Mouse (Mus musculus) lung, embryonic 14.5 days (tissue): ENCODE results near the gene Ank3. TPM values are rescaled to one million over a fixed set of nuclear protein-coding genes. Genes with fewer than 3 reads are reported as not detected.
A peak's percentile ranks its signal among the peaks of the same experiment; 100 is the strongest.
"Not testable (repeated sequence)": the region's sequence is repeated elsewhere in the genome, so short reads cannot be mapped to it uniquely, and the experiment has no call there.

Experiments
- ATAC-seq: fragments of 200-750 bp; cut with Nextera tagmentation; 2 replicates; pipeline ENCODE4 v1.8.0; 2017; ENCODE audit warnings: mild to moderate bottlenecking, moderate TSS enrichment, moderate library complexity; ENCODE audit not compliant: insufficient read depth
- DNase-seq: peaks from one replicate; pipeline ENCODE4 v3.0.0-alpha.2; 2015
- H3K27ac ChIP-seq: fragments of 300-500 bp; sonication (generic); 2 replicates; pipeline ENCODE4 v1.5.1; 2014; ENCODE audit warnings: low read depth, mild to moderate bottlenecking, moderate library complexity
- H3K27me3 ChIP-seq: fragments of 300-500 bp; sonication (generic); 2 replicates; pipeline ENCODE4 v1.6.1; 2014; ENCODE audit warnings: low read length, control low read depth; ENCODE audit not compliant: insufficient read depth
- H3K36me3 ChIP-seq: fragments of 300-500 bp; sonication (generic); 2 replicates; pipeline ENCODE4 v1.6.1; 2014; ENCODE audit warnings: control low read depth; ENCODE audit not compliant: insufficient read depth
- H3K4me1 ChIP-seq: fragments of 300-500 bp; sonication (generic); 2 replicates; pipeline ENCODE4 v1.6.1; 2014; ENCODE audit warnings: antibody characterized with exemption, control low read depth; ENCODE audit not compliant: insufficient read depth
- H3K4me2 ChIP-seq: fragments of 300-500 bp; sonication (generic); 2 replicates; pipeline ENCODE4 v1.6.1; 2014; ENCODE audit warnings: mild to moderate bottlenecking
- H3K4me3 ChIP-seq: fragments of 300-500 bp; sonication (generic); 2 replicates; pipeline ENCODE4 v1.5.1; 2014; ENCODE audit warnings: low read depth, low read length
- H3K9ac ChIP-seq: fragments of 300-500 bp; sonication (generic); 2 replicates; pipeline ENCODE4 v1.6.1; 2014
- H3K9me3 ChIP-seq: fragments of 300-500 bp; sonication (generic); 2 replicates; pipeline ENCODE4 v1.6.1; 2016; ENCODE audit warnings: low read depth, low read length, control low read depth
- CTCF ChIP-seq: IDR thresholded peaks from 2 replicates; pipeline ENCODE4 v1.5.1; 2016; ENCODE audit warnings: antibody characterized with exemption, low read depth
- whole genome bisulfite sequencing: fragments of 180-500 bp; shearing (Covaris S2); extraction: QIAGEN DNeasy Blood & Tissue Kit; methylation state at CpG from one replicate; pipeline ENCODE4 v1.1.7; 2014; 5-methylcytosine and 5-hydroxymethylcytosine counted together
- polyA plus RNA-seq: library from polyadenylated mRNA; unstranded; fragments of >200 nt; fragmentation: Nextera tagmentation; extraction: Ambion mirVana; gene quantifications from 2 replicates; pipeline ENCODE4 v1.2.1, GENCODE M21; 2014

Gene Ank3
- polyA plus RNA-seq, 1 experiment from 2014 or later, result 16.2 TPM

DNA sequence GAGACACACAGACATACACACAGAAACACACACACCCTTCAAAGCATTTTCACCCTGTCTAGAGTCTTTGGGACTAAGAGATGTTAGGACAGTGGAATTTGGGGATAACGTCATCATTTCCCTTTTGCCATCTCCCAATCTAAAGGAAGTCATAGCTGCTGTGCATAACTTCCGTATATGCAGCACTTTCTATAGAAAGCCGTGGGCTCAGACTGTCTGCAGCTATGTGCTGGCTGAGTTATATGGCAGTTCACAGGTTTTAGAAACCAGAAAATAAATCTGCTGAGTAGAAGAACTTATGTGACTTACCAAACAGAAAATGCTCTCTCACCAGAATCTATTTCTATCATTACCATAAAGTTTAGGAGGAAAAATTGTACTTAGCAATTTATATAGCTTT lies 501.2 kb downstream of the Ank3 start:
- WGBS, result 63% methylated on average over 3 of the region's 3 CpGs

GRCm38 (mm10) chr10:69902024-69902423 lies 503.5 kb downstream of the Ank3 start:
- DNase-seq (no peak), ATAC-seq (no peak)
- H3K27me3 ChIP-seq, result no peaks in the 10 kb centered on the region
- H3K9ac ChIP-seq, result no peak overlapping the region
- H3K4me3 ChIP-seq, result no peak overlapping the region
- no peaks in the 10 kb centered on the region for H3K36me3 ChIP-seq
- H3K9me3 ChIP-seq, result no peaks in the 10 kb centered on the region
- WGBS, result 78% methylated on average over 6 of the region's 6 CpGs
- no peak overlapping the region for H3K4me2 ChIP-seq
- no peak for TF ChIP-seq CTCF
- H3K27ac ChIP-seq, result no peak overlapping the region
- no peaks in the 10 kb centered on the region for H3K4me1 ChIP-seq

More for the DNA sequence above, 501.2 kb downstream of the Ank3 start:
- no peak for TF ChIP-seq CTCF
- no peak overlapping the region for H3K27ac ChIP-seq
- H3K27me3 ChIP-seq, result no peaks in the 10 kb centered on the region
- no peaks in the 10 kb centered on the region for H3K4me1 ChIP-seq
- ATAC-seq, result no peak
- H3K9ac ChIP-seq, result no peak overlapping the region
- no peak overlapping the region for H3K4me2 ChIP-seq
- H3K9me3 ChIP-seq, result no peaks in the 10 kb centered on the region
- no peaks in the 10 kb centered on the region for H3K36me3 ChIP-seq
- H3K4me3 ChIP-seq, result no peak overlapping the region
- no peak for DNase-seq

DNA sequence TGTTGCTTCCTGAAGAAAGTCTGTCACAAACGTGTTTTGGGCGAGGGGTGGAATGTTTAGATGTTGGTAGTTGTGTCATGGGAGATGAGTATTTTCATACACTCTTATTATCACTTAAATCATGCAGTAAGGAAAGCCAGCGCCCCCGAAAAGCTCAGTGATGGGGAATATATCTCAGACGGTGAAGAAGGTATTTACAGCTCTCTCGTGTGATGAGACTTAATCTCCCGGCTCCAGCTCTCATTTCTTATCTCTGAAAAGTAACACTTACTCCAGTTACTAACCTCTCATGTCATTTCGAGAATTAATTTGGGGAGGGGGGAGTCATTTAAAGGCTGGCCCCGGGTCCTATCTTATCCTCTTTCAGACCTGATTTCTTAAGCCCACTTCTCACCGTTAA lies 505.7 kb downstream of the Ank3 start:
- TF ChIP-seq CTCF, result no peak
- no peak for DNase-seq
- Histone ChIP-seq H3K4me1 (no peaks in the 10 kb centered on the region), H3K4me3 (no peak overlapping the region), H3K9ac (no peak overlapping the region), H3K27me3 (no peaks in the 10 kb centered on the region), H3K27ac (no peak overlapping the region), H3K9me3 (no peaks in the 10 kb centered on the region), H3K4me2 (no peak overlapping the region), H3K36me3 (no peaks in the 10 kb centered on the region)
- ATAC-seq, result no peak
- WGBS, result 26% methylated on average over 10 of the region's 10 CpGs

DNA sequence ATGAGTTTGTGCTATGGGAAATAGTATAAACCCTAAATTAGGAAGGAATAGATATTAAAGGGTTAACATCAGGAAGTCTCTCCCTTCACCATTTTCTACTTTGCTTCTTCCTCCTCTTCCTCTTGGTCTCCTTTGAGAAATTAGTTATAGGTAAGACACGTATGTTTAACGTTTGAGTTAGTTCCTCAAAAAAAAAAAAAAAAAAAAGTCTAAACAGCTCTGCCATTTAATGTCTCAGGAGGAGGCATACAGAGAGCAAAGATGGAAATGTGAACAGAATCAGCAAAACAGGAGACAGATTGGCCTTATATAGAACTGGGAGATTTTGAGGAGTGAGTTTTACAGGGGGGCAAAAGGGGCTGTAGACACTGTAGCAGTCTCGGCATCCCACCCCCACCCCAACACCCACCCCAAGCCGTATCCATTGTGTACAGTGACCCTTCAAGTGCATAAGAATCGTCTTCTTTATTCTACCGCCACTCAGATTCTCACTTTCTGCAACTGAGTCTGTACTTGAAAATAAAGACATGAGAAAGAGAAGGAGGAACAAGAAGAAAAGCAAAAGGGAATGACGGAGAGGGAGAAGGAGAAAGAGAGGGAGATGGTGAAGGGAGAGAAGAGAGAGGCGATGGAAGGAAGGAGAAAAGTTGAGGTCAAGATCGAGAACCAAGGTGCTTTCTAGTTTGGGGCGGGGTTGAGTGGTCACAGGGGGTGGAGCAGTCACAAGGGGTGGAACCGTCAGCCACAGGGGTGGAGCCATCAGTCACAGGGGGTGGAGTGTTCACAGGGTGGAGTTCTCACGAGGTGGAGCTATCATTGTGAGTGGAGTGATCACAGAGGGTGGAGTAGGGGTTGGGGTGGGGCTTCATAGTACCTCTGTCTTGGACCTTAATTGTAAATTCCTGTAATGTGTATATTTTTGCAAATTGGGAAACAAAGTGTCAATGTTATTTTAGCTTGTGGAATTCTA lies 509.5 kb downstream of the Ank3 start:
- Histone ChIP-seq H3K27me3 (no peaks in the 10 kb centered on the region), H3K4me3 (no peak overlapping the region), H3K4me1 (no peaks in the 10 kb centered on the region), H3K9ac (no peak overlapping the region), H3K4me2 (no peak overlapping the region), H3K36me3 (no peaks in the 10 kb centered on the region), H3K27ac (no peak overlapping the region), H3K9me3 (no peaks in the 10 kb centered on the region)
- no peak for TF ChIP-seq CTCF
- WGBS, result 48% methylated on average over 12 of the region's 12 CpGs
- no peak for DNase-seq
- ATAC-seq, result peak; percentile 48; the same call in 1 of the 2 replicates

DNA sequence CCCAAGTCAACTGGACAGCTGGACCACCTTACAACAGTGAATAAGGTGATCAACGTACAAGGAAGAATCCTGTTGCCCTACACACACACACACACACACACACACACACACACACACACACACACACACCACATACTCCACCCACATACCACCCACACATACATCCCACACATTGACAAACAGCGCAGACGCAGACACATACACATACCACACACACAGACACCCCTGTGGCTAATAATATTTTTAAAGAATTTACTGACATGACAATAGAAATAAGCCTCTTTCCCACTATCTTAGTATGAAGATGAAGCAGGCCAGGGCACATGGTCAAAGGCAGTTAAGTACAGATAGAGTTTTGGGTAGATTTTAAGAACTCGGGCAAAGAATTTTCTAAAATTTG lies 511.3 kb downstream of the Ank3 start:
- H3K27ac ChIP-seq, result peak overlapping the region; percentile 21; the same call in 1 of the 2 replicates
- no peaks in the 10 kb centered on the region for H3K27me3 ChIP-seq
- 69% methylated on average over 4 of the region's 4 CpGs for WGBS
- no peak overlapping the region for H3K4me3 ChIP-seq
- no peaks in the 10 kb centered on the region for H3K4me1 ChIP-seq
- H3K9ac ChIP-seq, result no peak overlapping the region
- DNase-seq (no peak), ATAC-seq (peak; percentile 60)
- no peak for TF ChIP-seq CTCF
- no peak overlapping the region for H3K4me2 ChIP-seq
- H3K36me3 ChIP-seq, result no peaks in the 10 kb centered on the region
- H3K9me3 ChIP-seq, result no peaks in the 10 kb centered on the region

DNA sequence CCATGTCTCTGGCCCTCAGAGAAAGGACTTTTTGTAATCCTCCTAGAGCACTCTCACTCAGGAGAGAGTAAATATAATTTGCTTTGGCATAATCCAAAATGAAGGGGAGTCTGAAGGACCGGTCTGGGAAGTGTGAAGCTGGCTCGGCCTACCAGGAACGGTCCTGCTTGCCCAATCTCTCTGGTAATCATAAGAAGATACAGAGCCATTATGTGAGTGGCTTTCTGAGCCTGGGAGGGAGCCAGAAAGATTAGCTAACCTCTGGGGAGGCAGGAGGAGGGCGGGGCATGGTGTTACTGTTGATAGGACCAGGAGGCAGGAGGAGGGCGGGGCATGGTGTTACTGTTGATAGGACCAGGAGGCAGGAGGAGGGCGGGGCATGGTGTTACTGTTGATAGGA lies 511.7 kb downstream of the Ank3 start:
- H3K4me2 ChIP-seq, H3K4me1 ChIP-seq, H3K9me3 ChIP-seq, H3K36me3 ChIP-seq, H3K9ac ChIP-seq, H3K4me3 ChIP-seq, H3K27me3 ChIP-seq: not testable (repeated sequence)
- 3% methylated on average over 5 of the region's 6 CpGs for WGBS
- DNase-seq, result peak; percentile 84
- peak; percentile 84 for ATAC-seq
- H3K27ac ChIP-seq, result peak overlapping the region; percentile 21; the same call in 1 of the 2 replicates

- not testable (repeated sequence) for H3K4me3 ChIP-seq, H3K27ac ChIP-seq, ATAC-seq, H3K9ac ChIP-seq, H3K4me1 ChIP-seq, H3K36me3 ChIP-seq, DNase-seq, H3K27me3 ChIP-seq, H3K9me3 ChIP-seq
- H3K4me2 ChIP-seq, result 0 out of 2 replicates have a peak overlapping the region, but pooled peaks have one; percentile 32
- WGBS, result 36% methylated on average over 5 of the region's 7 CpGs
Observed at GRCm38 (mm10) chr10:69910726-69911125, 512.2 kb downstream of the Ank3 start.
